Mouse (Mus musculus) small intestine, adult 2 months (tissue): ENCODE measurements around the gene Cby3. TPM values are rescaled to one million over a fixed set of nuclear protein-coding genes. Genes with fewer than 3 reads are reported as not detected.

Source experiments
- H3K27ac ChIP-seq: fragments of 200-500 bp; 2 replicates; pipeline ENCODE4 v1.5.1; 2012; ENCODE audit warnings: low read depth, low read length, control low read depth, inconsistent platforms; ENCODE audit not compliant: insufficient read depth
- H3K27me3 ChIP-seq: fragments of 200-500 bp; 2 replicates; pipeline ENCODE4 v1.6.1; 2012; ENCODE audit warnings: mild to moderate bottlenecking, moderate library complexity, low read length, inconsistent platforms; ENCODE audit not compliant: control insufficient read depth, insufficient read depth
- H3K36me3 ChIP-seq: fragments of 200-500 bp; 2 replicates; pipeline ENCODE4 v1.6.1; 2012; ENCODE audit warnings: mild to moderate bottlenecking, low read length, control low read depth, inconsistent platforms; ENCODE audit not compliant: control insufficient read depth, insufficient read depth
- H3K4me1 ChIP-seq: fragments of 200-500 bp; 2 replicates; pipeline ENCODE4 v1.6.1; 2012; ENCODE audit warnings: low read length, inconsistent platforms, mixed read lengths; ENCODE audit not compliant: control insufficient read depth, insufficient read depth, insufficient read length
- H3K4me3 ChIP-seq: fragments of 200-500 bp; 2 replicates; pipeline ENCODE4 v1.5.1; 2012; ENCODE audit warnings: low read depth, mild to moderate bottlenecking, control low read depth, inconsistent platforms, low read length, moderate library complexity
- CTCF ChIP-seq: fragments of 200-500 bp; IDR thresholded peaks from 2 replicates; pipeline ENCODE4 v1.5.1; 2012; ENCODE audit warnings: low read depth, mild to moderate bottlenecking, control low read depth, inconsistent platforms, low read length, moderate library complexity, mixed read lengths; ENCODE audit not compliant: insufficient replicate concordance, insufficient read length; ENCODE audit errors: extremely low read depth
- POLR2A ChIP-seq: fragments of 200-500 bp; IDR thresholded peaks from 2 replicates; pipeline ENCODE4 v1.6.1; 2012; ENCODE audit warnings: low read depth, mild to moderate bottlenecking, control low read depth, inconsistent platforms, low read length, moderate library complexity
- WGBS: fragments of 180-500 bp; shearing (Covaris S2); methylation state at CpG from one replicate; pipeline ENCODE4 v1.1.7; 2018; 5-methylcytosine and 5-hydroxymethylcytosine counted together
- polyA plus RNA-seq: library from polyadenylated mRNA; depleted of rRNA; stranded (reverse); fragments of >200 nt; gene quantifications from 2 replicates; pipeline ENCODE4 v1.2.3, GENCODE M21; 2012

Gene Cby3
- polyA plus RNA-seq, 1 experiment, result 0.51 TPM

DNA sequence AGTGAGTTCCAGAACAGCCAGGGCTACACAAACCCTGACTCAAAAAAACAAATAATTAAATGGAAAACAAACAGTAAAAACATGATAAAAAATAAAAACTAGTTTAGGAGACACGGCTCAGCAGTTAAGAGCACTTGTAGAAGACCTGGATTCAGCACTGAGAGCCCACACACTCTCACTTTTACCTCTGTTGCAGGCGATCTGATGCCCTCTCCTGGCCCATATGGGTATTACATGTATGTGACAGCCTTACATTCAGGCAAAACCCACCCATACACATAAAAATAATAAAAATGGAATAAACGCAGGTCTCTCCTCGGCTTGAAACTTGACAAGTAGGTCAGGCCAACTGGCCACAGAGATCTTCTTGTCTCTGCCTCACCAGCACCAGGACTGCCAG is 10.3 kb downstream of the Cby3 start:
- no peak overlapping the region for H3K27ac ChIP-seq
- no peaks in the 10 kb centered on the region for H3K27me3 ChIP-seq
- TF ChIP-seq POLR2A (no peak), CTCF (peak; percentile 57; the same call in 1 of the 2 replicates)
- no peaks in the 10 kb centered on the region for H3K36me3 ChIP-seq
- H3K4me1 ChIP-seq, result no peaks in the 10 kb centered on the region
- no peak overlapping the region for H3K4me3 ChIP-seq
- under 1% methylated on average over 4 of the region's 4 CpGs for WGBS

GRCm38 (mm10) chr11:50365322-50365721 is 11.1 kb downstream of the Cby3 start:
- Histone ChIP-seq H3K27ac (no peak overlapping the region), H3K27me3 (no peaks in the 10 kb centered on the region), H3K4me3 (no peak overlapping the region), H3K4me1 (no peaks in the 10 kb centered on the region), H3K36me3 (no peaks in the 10 kb centered on the region)
- TF ChIP-seq CTCF, result no peak
- no peak for TF ChIP-seq POLR2A

DNA sequence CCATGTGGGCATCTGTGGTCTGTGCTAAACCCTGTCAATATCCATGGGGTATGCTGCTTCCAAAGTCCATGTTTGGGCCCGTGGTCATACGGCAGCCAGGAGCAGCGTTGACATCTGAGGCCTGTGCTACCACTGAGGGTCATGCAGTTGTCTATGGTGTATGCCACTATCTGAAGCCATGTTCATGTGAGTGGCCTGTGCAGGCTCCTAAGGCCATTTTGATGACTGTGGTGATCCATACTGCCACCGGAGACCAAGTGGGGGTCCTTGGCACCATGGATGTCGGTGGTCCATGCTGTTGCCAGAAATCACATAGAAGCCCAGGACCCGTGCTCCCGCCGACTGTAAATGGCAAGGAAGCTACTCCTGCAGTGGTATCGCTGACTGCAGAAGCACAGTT is 13.3 kb downstream of the Cby3 start:
- Histone ChIP-seq H3K27me3 (no peaks in the 10 kb centered on the region), H3K4me1 (0 out of 2 replicates have a peak, but pooled peaks cover 2% of the 10 kb centered on the region), H3K27ac (no peak overlapping the region), H3K36me3 (no peaks in the 10 kb centered on the region), H3K4me3 (no peak overlapping the region)
- TF ChIP-seq CTCF, result no peak
- TF ChIP-seq POLR2A, result no peak
- WGBS, result 87% methylated on average over 9 of the region's 9 CpGs

DNA sequence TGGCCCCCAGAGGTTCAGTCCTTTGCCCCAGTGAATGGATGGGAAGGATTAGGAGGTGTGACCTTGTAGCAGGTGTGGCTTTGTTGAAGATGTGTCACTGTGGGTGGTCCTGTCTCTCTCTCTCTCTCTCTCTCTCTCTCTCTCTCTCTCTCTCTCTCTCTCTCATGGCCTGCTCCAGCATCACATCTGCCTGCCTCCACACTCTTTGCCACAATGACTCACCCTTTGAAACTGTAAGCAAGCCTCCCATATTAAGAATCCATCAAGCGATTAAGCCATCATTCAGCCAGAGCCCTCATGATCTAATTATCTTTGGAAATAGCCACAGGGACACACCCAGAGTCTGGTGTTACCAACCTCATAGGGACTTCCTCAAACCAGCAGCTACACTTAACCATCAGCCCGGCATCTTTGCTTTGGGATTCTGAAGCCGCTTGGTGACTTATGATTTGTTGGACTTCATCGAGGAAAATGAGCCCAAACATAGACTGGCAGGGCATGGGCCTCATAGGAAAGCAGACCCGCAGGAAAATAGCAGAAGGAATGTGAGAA is 15.2 kb downstream of the Cby3 start:
- Histone ChIP-seq H3K4me3 (no peak overlapping the region), H3K27me3 (no peaks in the 10 kb centered on the region), H3K27ac (no peak overlapping the region), H3K4me1 (0 out of 2 replicates have a peak, but pooled peaks cover 2% of the 10 kb centered on the region), H3K36me3 (no peaks in the 10 kb centered on the region)
- TF ChIP-seq CTCF, result no peak
- no peak for TF ChIP-seq POLR2A
- WGBS, result 79% methylated on average over 5 of the region's 5 CpGs

GRCm38 (mm10) chr11:50370969-50371368 is 16.7 kb downstream of the Cby3 start:
- Histone ChIP-seq H3K4me1 (0 out of 2 replicates have a peak, but pooled peaks cover 2% of the 10 kb centered on the region), H3K4me3 (no peak overlapping the region), H3K36me3 (no peaks in the 10 kb centered on the region), H3K27me3 (no peaks in the 10 kb centered on the region), H3K27ac (no peak overlapping the region)
- TF ChIP-seq POLR2A, result no peak
- no peak for TF ChIP-seq CTCF
- 55% methylated on average over 4 of the region's 4 CpGs for WGBS

- Histone ChIP-seq H3K4me1 (0 out of 2 replicates have a peak, but pooled peaks cover 2% of the 10 kb centered on the region), H3K27ac (no peak overlapping the region), H3K27me3 (no peaks in the 10 kb centered on the region), H3K36me3 (no peaks in the 10 kb centered on the region), H3K4me3 (peak overlapping the region; percentile 58)
- 5% methylated on average over 18 of the region's 18 CpGs for WGBS
- TF ChIP-seq POLR2A, result no peak
- TF ChIP-seq CTCF, result peak; percentile 69; the same call in 1 of the 2 replicates
Measured at GRCm38 (mm10) chr11:50371399-50371841, 17.2 kb downstream of the Cby3 start.

DNA sequence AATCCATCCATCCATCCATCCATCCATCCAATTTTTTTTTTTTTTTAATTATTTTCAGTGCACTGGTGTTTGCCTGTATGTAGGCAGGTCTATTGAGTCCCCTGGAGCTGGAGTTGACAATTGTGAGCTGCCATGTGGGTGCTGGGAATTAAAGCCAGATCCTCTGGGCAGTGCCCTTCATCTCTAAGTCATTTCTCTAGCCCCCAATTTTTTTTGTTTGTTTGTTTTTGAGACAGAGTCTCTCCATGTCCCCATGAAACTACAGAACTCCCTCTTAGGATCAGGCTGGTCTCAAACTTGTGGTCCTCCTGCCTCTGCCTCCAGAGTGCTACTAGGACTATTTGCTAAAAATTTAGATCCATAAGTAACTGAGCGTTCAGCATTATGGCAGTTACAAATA is 17.6 kb downstream of the Cby3 start:
- Histone ChIP-seq H3K27ac (no peak overlapping the region), H3K4me3 (no peak overlapping the region), H3K4me1 (0 out of 2 replicates have a peak, but pooled peaks cover 2% of the 10 kb centered on the region), H3K36me3 (no peaks in the 10 kb centered on the region), H3K27me3 (no peaks in the 10 kb centered on the region)
- 98% methylated on average over 1 of the region's 1 CpGs for WGBS
- TF ChIP-seq POLR2A (no peak), CTCF (no peak)

DNA sequence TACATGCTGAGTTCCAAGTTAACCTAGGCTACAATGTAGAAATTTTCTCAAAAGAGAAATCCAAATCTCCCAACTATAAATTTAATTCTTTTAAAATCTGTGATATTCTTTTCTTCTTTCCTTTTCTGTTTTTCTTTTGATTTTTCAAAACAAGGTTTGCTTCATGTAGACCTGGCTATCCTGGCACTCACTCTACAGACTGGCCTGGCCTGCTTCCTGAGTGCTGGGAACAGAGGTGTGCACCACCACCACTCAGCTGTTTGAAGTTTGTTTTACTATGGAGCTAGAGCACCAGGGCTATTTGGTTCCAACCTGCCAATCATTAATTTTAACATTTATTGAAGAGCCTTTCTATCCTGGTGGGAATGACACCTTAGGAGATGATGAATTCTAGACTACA is 18.8 kb downstream of the Cby3 start:
- H3K4me3 ChIP-seq, result no peak overlapping the region
- no peaks in the 10 kb centered on the region for H3K36me3 ChIP-seq
- TF ChIP-seq POLR2A (no peak), CTCF (no peak)
- H3K27me3 ChIP-seq, result no peaks in the 10 kb centered on the region
- H3K27ac ChIP-seq, result no peak overlapping the region
- H3K4me1 ChIP-seq, result 0 out of 2 replicates have a peak, but pooled peaks cover 2% of the 10 kb centered on the region
